Mouse (Mus musculus) bone marrow, adult 2 months (tissue): ENCODE data around the gene Dll1.

ENCODE experiments used
- CTCF ChIP-seq: fragments of 200-500 bp; IDR thresholded peaks from 2 replicates; pipeline ENCODE4 v1.5.1; 2011; ENCODE audit warnings: low read length, control low read depth; ENCODE audit not compliant: control insufficient read depth, insufficient read depth
- POLR2A ChIP-seq: fragments of 200-500 bp; IDR thresholded peaks from 2 replicates; pipeline ENCODE4 v1.6.1; 2011; ENCODE audit warnings: low read depth, mild to moderate bottlenecking, control low read depth, low read length, borderline replicate concordance; ENCODE audit not compliant: control insufficient read depth

DNA sequence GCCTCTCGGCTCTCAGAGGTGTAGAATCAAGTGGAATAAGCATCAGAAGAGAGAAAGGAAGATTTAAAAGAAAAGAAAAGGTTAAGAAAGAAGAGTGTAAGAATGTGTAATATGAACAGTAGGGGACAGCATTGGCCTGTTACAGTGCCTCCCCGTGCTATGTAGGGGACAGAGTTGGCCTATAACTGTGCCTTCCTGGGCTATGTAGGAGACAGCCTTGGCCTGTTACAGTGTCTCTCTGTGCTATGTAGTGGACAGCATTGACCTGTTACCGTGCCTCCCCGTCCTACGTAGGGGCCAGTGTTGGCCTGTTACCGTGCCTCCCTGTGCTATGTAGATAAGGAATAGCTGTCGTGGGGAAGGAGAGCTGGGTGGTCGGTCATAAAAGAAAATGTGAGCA is 42.9 kb upstream of the Dll1 start:
- TF ChIP-seq CTCF (peak; percentile 40; the same call in 1 of the 2 replicates), POLR2A (no peak)
